Mouse (Mus musculus): ENCODE measurements around the gene Drosha. TPM values are rescaled to one million over a fixed set of nuclear protein-coding genes. Genes with fewer than 3 reads are reported as not detected.
A peak's percentile ranks its signal among the peaks of the same experiment; 100 is the strongest.
"Not testable (repeated sequence)": the region's sequence is repeated elsewhere in the genome, so short reads cannot be mapped to it uniquely, and the experiment has no call there.

Drosha gene
- 47.2 and 51.4 TPM in 2 replicates for polyA plus RNA-seq (2015; fragmentation: Nextera tagmentation; extraction: Ambion mirVana)

GRCm38 (mm10) chr15:12824197-12824952 is at the start of gene Drosha, which contains the start of gene 6030458C11Rik:
TSS of gene Drosha (plus strand) at chr15:12824815.
TSS of gene 6030458C11Rik (minus strand) at chr15:12824649.
- Histone ChIP-seq H3K9ac (peak within 1 kb of the TSS; percentile 83), H3K9me3 (no peaks in the 10 kb centered on the region), H3K27me3 (no peaks in the 10 kb centered on the region), H3K4me1 (replicated peaks) (peaks cover 27% of the 10 kb centered on the region), H3K4me2 (peak within 1 kb of the TSS; percentile 78), H3K27ac (replicated peaks) (peak within 1 kb of the TSS; percentile 84), H3K36me3 (peaks cover 40% of the 10 kb centered on the region), H3K4me3 (peak within 1 kb of the TSS; percentile 78)
- peak; percentile 100 for ATAC-seq (ENCODE audit: low FRiP score, low read depth)
- WGBS: under 1% methylated on average over 67 of the region's 67 CpGs

- Histone ChIP-seq H3K27me3 (no peaks in the 10 kb centered on the region), H3K36me3 (no peaks in the 10 kb centered on the region), H3K4me3 (no peak overlapping the region), H3K27ac (replicated peaks) (no peak overlapping the region), H3K4me1 (replicated peaks) (no peaks in the 10 kb centered on the region), H3K4me2 (no peak overlapping the region), H3K9ac (no peak overlapping the region), H3K9me3 (no peaks in the 10 kb centered on the region)
- no peak for ATAC-seq (ENCODE audit: low FRiP score, low read depth)
- WGBS: 92% methylated on average over 6 of the region's 6 CpGs
Measured at GRCm38 (mm10) chr15:12781296-12781695, 43.3 kb upstream of the Drosha start.

GRCm38 (mm10) chr15:12781729-12782326 is 42.8 kb upstream of the Drosha start:
- Histone ChIP-seq H3K4me3 (no peak overlapping the region), H3K4me2 (no peak overlapping the region), H3K4me1 (replicated peaks) (no peaks in the 10 kb centered on the region), H3K36me3 (no peaks in the 10 kb centered on the region), H3K27me3 (no peaks in the 10 kb centered on the region), H3K9ac (no peak overlapping the region), H3K27ac (replicated peaks) (no peak overlapping the region), H3K9me3 (no peaks in the 10 kb centered on the region)
- no peak for ATAC-seq (ENCODE audit: low FRiP score, low read depth)
- WGBS: 76% methylated on average over 13 of the region's 16 CpGs

GRCm38 (mm10) chr15:12788536-12788935 is 36.1 kb upstream of the Drosha start:
- 0 out of 2 replicates have a peak, but pooled peaks cover 4% of the 10 kb centered on the region for H3K4me1 ChIP-seq (replicated peaks)
- WGBS: 85% methylated on average over 5 of the region's 5 CpGs
- H3K36me3 ChIP-seq: no peaks in the 10 kb centered on the region
- no peak overlapping the region for H3K4me3 ChIP-seq
- H3K9me3 ChIP-seq: no peaks in the 10 kb centered on the region
- H3K27me3 ChIP-seq: no peaks in the 10 kb centered on the region
- no peak overlapping the region for H3K27ac ChIP-seq (replicated peaks)
- H3K9ac ChIP-seq: no peak overlapping the region
- no peak overlapping the region for H3K4me2 ChIP-seq
- ATAC-seq (ENCODE audit: low FRiP score, low read depth): no peak

GRCm38 (mm10) chr15:12789406-12789867 is 35.2 kb upstream of the Drosha start:
- Histone ChIP-seq H3K4me2 (peak overlapping the region; percentile 2; the same call in 1 of the 2 replicates), H3K4me3 (no peak overlapping the region), H3K27ac (replicated peaks) (no peak overlapping the region), H3K36me3 (no peaks in the 10 kb centered on the region), H3K27me3 (no peaks in the 10 kb centered on the region), H3K4me1 (replicated peaks) (0 out of 2 replicates have a peak, but pooled peaks cover 4% of the 10 kb centered on the region), H3K9ac (no peak overlapping the region), H3K9me3 (no peaks in the 10 kb centered on the region)
- WGBS: 24% methylated on average over 10 of the region's 10 CpGs
- 0 out of 2 replicates have a peak, but pooled peaks have one; percentile 34 for ATAC-seq (ENCODE audit: low FRiP score, low read depth)

GRCm38 (mm10) chr15:12794311-12794710 is 30.3 kb upstream of the Drosha start:
- Histone ChIP-seq H3K4me1 (replicated peaks) (0 out of 2 replicates have a peak, but pooled peaks cover 3% of the 10 kb centered on the region), H3K9ac (no peak overlapping the region), H3K27me3 (no peaks in the 10 kb centered on the region), H3K9me3 (no peaks in the 10 kb centered on the region), H3K4me2 (no peak overlapping the region), H3K4me3 (no peak overlapping the region), H3K27ac (replicated peaks) (no peak overlapping the region), H3K36me3 (no peaks in the 10 kb centered on the region)
- ATAC-seq (ENCODE audit: low FRiP score, low read depth): no peak
- 56% methylated on average over 6 of the region's 6 CpGs for WGBS

- WGBS: 3% methylated on average over 2 of the region's 2 CpGs
- Histone ChIP-seq H3K36me3 (no peaks in the 10 kb centered on the region), H3K27me3 (no peaks in the 10 kb centered on the region), H3K27ac (replicated peaks) (no peak overlapping the region), H3K9ac (no peak overlapping the region), H3K4me3 (no peak overlapping the region), H3K4me2 (no peak overlapping the region), H3K4me1 (replicated peaks) (no peaks in the 10 kb centered on the region), H3K9me3 (no peaks in the 10 kb centered on the region)
- ATAC-seq (ENCODE audit: low FRiP score, low read depth): peak; percentile 64
Measured at GRCm38 (mm10) chr15:12795457-12795894, 29.1 kb upstream of the Drosha start.

GRCm38 (mm10) chr15:12795909-12796470 is 28.6 kb upstream of the Drosha start:
- Histone ChIP-seq H3K27me3 (no peaks in the 10 kb centered on the region), H3K27ac (replicated peaks) (no peak overlapping the region), H3K36me3 (no peaks in the 10 kb centered on the region), H3K9ac (no peak overlapping the region), H3K4me3 (no peak overlapping the region), H3K9me3 (no peaks in the 10 kb centered on the region), H3K4me2 (no peak overlapping the region), H3K4me1 (replicated peaks) (no peaks in the 10 kb centered on the region)
- WGBS: 53% methylated on average over 13 of the region's 13 CpGs
- no peak for ATAC-seq (ENCODE audit: low FRiP score, low read depth)

- H3K4me2 ChIP-seq: no peak overlapping the region
- H3K27me3 ChIP-seq: no peaks in the 10 kb centered on the region
- H3K9me3 ChIP-seq: no peaks in the 10 kb centered on the region
- H3K36me3 ChIP-seq: no peaks in the 10 kb centered on the region
- no peak for ATAC-seq (ENCODE audit: low FRiP score, low read depth)
- no peaks in the 10 kb centered on the region for H3K4me1 ChIP-seq (replicated peaks)
- no peak overlapping the region for H3K4me3 ChIP-seq
- WGBS: 82% methylated on average over 6 of the region's 6 CpGs
- H3K9ac ChIP-seq: no peak overlapping the region
- no peak overlapping the region for H3K27ac ChIP-seq (replicated peaks)
Measured at GRCm38 (mm10) chr15:12798043-12798442, 26.6 kb upstream of the Drosha start.

GRCm38 (mm10) chr15:12800405-12801141 is 24.0 kb upstream of the Drosha start:
- H3K36me3 ChIP-seq: no peaks in the 10 kb centered on the region
- no peak overlapping the region for H3K9ac ChIP-seq
- WGBS: 56% methylated on average over 15 of the region's 15 CpGs
- H3K9me3 ChIP-seq: no peaks in the 10 kb centered on the region
- no peak for ATAC-seq (ENCODE audit: low FRiP score, low read depth)
- H3K4me1 ChIP-seq (replicated peaks): no peaks in the 10 kb centered on the region
- no peak overlapping the region for H3K4me3 ChIP-seq
- H3K27me3 ChIP-seq: no peaks in the 10 kb centered on the region
- no peak overlapping the region for H3K4me2 ChIP-seq
- no peak overlapping the region for H3K27ac ChIP-seq (replicated peaks)

GRCm38 (mm10) chr15:12801142-12801506 is 23.5 kb upstream of the Drosha start:
- ATAC-seq (ENCODE audit: low FRiP score, low read depth); H3K4me2 ChIP-seq: not testable (repeated sequence)
- 80% methylated on average over 2 of the region's 2 CpGs for WGBS

More at GRCm38 (mm10) chr15:12801142-12801506, 23.5 kb upstream of the Drosha start:
- not testable (repeated sequence) for H3K4me1 ChIP-seq (replicated peaks); H3K9ac ChIP-seq; H3K27me3 ChIP-seq; H3K27ac ChIP-seq (replicated peaks); H3K36me3 ChIP-seq; H3K9me3 ChIP-seq; H3K4me3 ChIP-seq
